Mouse (Mus musculus) heart, postnatal 0 days (tissue): ENCODE measurements at regions not wholly inside any gene's neighbourhood (a gene's known extent, or its start where the extent isn't known, plus 50 kb on each side); places are given as distances from the start of the nearest gene placed in this dataset.

ENCODE experiments used
- ATAC-seq: fragments of 200-750 bp; cut with Nextera tagmentation; 2 replicates; pipeline ENCODE4 v1.8.0; 2017; ENCODE audit warnings: low read depth, moderate number of reproducible peaks, moderate library complexity; ENCODE audit not compliant: insufficient read depth
- DNase-seq: peaks from one replicate; pipeline ENCODE4 v3.0.0-alpha.2; 2016; ENCODE audit warnings: low spot score
- H3K27ac ChIP-seq: fragments of 300-500 bp; sonication (generic); 2 replicates; pipeline ENCODE4 v1.5.1; 2014; ENCODE audit warnings: low read depth, mild to moderate bottlenecking
- H3K27me3 ChIP-seq: fragments of 300-500 bp; sonication (generic); 2 replicates; pipeline ENCODE4 v1.6.1; 2014; ENCODE audit warnings: low read length, mixed read lengths; ENCODE audit not compliant: control insufficient read depth, insufficient read depth
- H3K36me3 ChIP-seq: fragments of 300-500 bp; sonication (generic); replicated peaks from 2 replicates; pipeline ENCODE4 v1.6.1; 2014; ENCODE audit warnings: low read length, mixed read lengths; ENCODE audit not compliant: control insufficient read depth, insufficient read depth
- H3K4me1 ChIP-seq: fragments of 300-500 bp; sonication (generic); 2 replicates; pipeline ENCODE4 v1.6.1; 2014; ENCODE audit warnings: antibody characterized with exemption; ENCODE audit not compliant: control insufficient read depth, insufficient read depth
- H3K4me2 ChIP-seq: fragments of 300-500 bp; sonication (generic); 2 replicates; pipeline ENCODE4 v1.6.1; 2014; ENCODE audit warnings: low read depth, mild to moderate bottlenecking, low read length, moderate library complexity
- H3K4me3 ChIP-seq: fragments of 300-500 bp; sonication (generic); 2 replicates; pipeline ENCODE4 v1.5.1; 2014; ENCODE audit warnings: low read depth, low read length
- H3K9ac ChIP-seq: fragments of 300-500 bp; sonication (generic); replicated peaks from 2 replicates; pipeline ENCODE4 v1.6.1; 2014; ENCODE audit warnings: low read depth, low read length, mixed read lengths
- H3K9me3 ChIP-seq: fragments of 300-500 bp; sonication (generic); replicated peaks from 2 replicates; pipeline ENCODE4 v1.6.1; 2016; ENCODE audit warnings: low read length; ENCODE audit not compliant: control insufficient read depth
- CTCF ChIP-seq: IDR thresholded peaks from 2 replicates; pipeline ENCODE4 v1.5.1; 2016; ENCODE audit warnings: antibody characterized with exemption, control low read depth, low read depth
- EP300 ChIP-seq: IDR thresholded peaks from 2 replicates; pipeline ENCODE4 v1.6.1; 2016; ENCODE audit warnings: antibody characterized with exemption, low read depth
- WGBS: fragments of 180-500 bp; shearing (Covaris S2); extraction: QIAGEN DNeasy Blood & Tissue Kit; methylation state at CpG from one replicate; pipeline ENCODE4 v1.1.7; 2014; 5-methylcytosine and 5-hydroxymethylcytosine counted together

DNA sequence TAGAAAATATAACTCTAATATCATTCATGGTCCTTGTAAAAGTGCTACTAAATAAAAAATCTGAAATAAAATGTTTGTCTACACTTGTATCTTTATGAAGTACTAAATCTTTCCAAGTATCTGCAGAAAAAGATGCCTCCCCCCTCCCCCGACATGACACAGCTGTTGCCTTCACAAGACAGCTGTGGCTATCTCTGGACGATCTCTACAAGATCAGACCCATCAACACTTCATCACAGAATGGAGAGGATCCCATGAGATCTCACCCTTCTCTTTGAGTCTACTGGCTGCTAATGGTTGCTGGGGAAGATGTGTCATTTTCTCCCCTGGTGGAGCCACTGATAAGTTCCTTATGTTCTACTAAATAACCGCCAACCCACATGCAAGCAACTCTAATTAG lies 116.0 kb upstream of the Dab2 start:
- 67% methylated on average over 3 of the region's 3 CpGs for WGBS
- H3K4me1 ChIP-seq = no peaks in the 10 kb centered on the region
- no peaks in the 10 kb centered on the region for H3K36me3 ChIP-seq
- no peak for TF ChIP-seq CTCF
- TF ChIP-seq EP300 = no peak
- no peak overlapping the region for H3K4me3 ChIP-seq
- H3K27me3 ChIP-seq = no peaks in the 10 kb centered on the region
- H3K4me2 ChIP-seq = no peak overlapping the region
- DNase-seq = no peak
- H3K27ac ChIP-seq = no peak overlapping the region
- H3K9ac ChIP-seq = no peak overlapping the region
- H3K9me3 ChIP-seq = no peaks in the 10 kb centered on the region
- ATAC-seq = no peak

DNA sequence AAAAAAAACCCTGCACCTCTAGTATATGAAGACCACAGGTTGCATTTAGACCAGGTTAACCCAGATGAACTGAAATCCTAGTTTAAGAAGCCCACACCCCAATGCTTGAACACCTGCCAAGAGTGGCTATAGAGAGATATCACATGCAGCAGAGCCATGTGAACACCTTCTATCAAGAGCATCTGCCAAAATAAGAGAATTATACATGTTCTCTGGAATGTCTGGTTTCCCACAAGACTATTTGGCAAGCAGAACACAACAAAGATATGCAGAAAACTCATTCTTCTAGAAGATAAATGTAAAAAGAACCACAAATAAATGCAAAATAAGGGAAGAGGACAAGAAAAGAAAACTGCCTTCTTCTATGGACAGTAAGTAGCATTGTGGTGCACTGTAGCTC lies 107.7 kb upstream of the Dab2 start:
- TF ChIP-seq EP300 (no peak), CTCF (no peak)
- DNase-seq (no peak), ATAC-seq (no peak)
- Histone ChIP-seq H3K27ac (no peak overlapping the region), H3K4me2 (no peak overlapping the region), H3K9ac (no peak overlapping the region), H3K36me3 (no peaks in the 10 kb centered on the region), H3K9me3 (no peaks in the 10 kb centered on the region), H3K27me3 (no peaks in the 10 kb centered on the region), H3K4me3 (no peak overlapping the region), H3K4me1 (no peaks in the 10 kb centered on the region)

DNA sequence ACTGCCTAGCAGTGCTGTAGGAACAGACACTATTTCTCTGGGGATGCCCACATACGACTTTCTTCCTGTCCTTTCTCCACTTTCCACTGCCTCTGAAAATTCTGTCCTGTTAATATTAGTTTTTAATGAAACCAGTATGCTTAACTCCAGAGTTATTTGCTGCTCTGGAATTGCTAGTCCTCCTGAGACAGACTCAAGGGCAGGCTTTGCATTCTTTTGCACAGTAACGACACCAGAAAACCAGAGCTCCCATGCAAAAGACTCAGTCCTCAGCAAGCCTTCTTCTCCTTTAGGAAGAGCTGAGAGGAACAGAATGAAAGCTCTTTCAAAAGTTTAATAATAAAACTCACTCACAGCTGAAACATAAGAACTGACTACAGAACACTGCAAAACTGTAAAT lies 92.3 kb upstream of the Dab2 start:
- no peak for DNase-seq
- Histone ChIP-seq H3K27ac (no peak overlapping the region), H3K4me3 (no peak overlapping the region), H3K4me2 (no peak overlapping the region), H3K4me1 (no peaks in the 10 kb centered on the region), H3K9me3 (no peaks in the 10 kb centered on the region), H3K9ac (no peak overlapping the region), H3K36me3 (no peaks in the 10 kb centered on the region), H3K27me3 (no peaks in the 10 kb centered on the region)
- TF ChIP-seq CTCF (no peak), EP300 (no peak)
- no peak for ATAC-seq
- 37% methylated on average over 2 of the region's 2 CpGs for WGBS

DNA sequence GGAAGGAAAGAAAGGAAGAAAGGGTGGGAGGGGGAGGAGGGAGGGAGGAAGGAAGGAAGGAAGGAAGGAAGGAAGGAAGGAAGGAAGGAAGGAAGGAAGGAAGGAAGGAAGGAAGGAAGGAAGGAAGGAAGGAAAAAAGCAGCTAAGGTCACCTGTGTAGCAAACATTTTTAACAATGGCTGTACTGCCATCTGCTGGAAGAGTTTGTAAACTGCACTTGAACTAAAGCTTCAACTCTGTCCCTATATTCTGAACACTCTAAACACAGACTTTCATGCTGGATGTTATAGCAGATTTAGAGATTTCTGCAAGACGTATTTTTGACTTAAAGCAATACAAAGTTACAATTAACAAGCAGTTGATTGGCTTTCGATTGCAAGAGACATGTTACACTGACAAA lies 90.3 kb upstream of the Dab2 start:
- ATAC-seq (no peak), DNase-seq (no peak)
- TF ChIP-seq CTCF = peak; percentile 65
- no peak for TF ChIP-seq EP300
- Histone ChIP-seq H3K4me3 (no peak overlapping the region), H3K9me3 (no peaks in the 10 kb centered on the region), H3K4me2 (no peak overlapping the region), H3K27me3 (no peaks in the 10 kb centered on the region), H3K4me1 (no peaks in the 10 kb centered on the region), H3K27ac (no peak overlapping the region), H3K36me3 (no peaks in the 10 kb centered on the region), H3K9ac (no peak overlapping the region)
- WGBS = 17% methylated on average over 2 of the region's 2 CpGs

DNA sequence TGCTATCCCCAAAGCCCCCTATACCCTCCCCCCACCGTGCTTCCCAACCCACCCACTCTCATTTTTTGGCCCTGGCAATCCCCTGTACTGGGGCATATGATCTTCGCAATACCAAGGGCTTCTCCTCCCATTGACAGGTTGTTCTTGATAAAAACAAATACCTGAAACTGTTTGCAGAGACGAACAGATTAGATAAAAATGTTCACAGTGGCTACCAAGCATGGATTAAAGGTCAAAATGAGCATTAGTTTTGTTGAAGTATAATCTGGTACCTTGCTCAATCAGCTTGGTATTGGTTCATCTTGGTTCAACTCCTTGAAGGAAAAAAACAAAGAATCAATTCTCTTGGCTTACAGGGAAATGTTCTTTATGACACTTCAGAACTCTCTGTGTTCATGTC lies 81.5 kb upstream of the Dab2 start:
- Histone ChIP-seq H3K36me3 (no peaks in the 10 kb centered on the region), H3K9ac (no peak overlapping the region), H3K9me3 (no peaks in the 10 kb centered on the region), H3K4me2 (no peak overlapping the region), H3K27me3 (no peaks in the 10 kb centered on the region), H3K4me3 (no peak overlapping the region), H3K4me1 (no peaks in the 10 kb centered on the region), H3K27ac (no peak overlapping the region)
- TF ChIP-seq CTCF = no peak
- TF ChIP-seq EP300 = no peak
- ATAC-seq (no peak), DNase-seq (no peak)
- 57% methylated on average over 3 of the region's 3 CpGs for WGBS

DNA sequence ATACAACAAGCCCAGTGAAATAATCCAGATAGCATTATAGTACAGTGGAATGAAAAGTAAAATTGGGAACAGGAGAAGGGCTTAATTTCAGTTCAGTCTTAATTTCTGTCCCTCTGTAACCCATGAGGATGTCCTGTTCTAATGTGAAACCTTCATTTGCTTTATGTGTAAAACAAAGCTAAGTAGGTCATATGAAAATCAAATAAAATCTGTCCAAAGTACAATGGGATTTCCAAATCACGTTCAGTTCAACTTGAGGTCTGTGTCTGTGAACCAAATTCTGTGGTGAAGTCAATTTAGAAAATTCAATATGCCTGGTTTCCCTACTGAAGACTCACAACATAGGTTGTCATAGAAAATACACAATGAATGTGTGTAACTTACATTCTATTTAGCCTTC lies 74.4 kb upstream of the Dab2 start:
- WGBS = 68% methylated on average over 1 of the region's 1 CpGs
- Histone ChIP-seq H3K27ac (no peak overlapping the region), H3K9ac (no peak overlapping the region), H3K4me2 (no peak overlapping the region), H3K9me3 (no peaks in the 10 kb centered on the region), H3K4me1 (no peaks in the 10 kb centered on the region), H3K4me3 (no peak overlapping the region), H3K36me3 (no peaks in the 10 kb centered on the region), H3K27me3 (no peaks in the 10 kb centered on the region)
- ATAC-seq = no peak
- TF ChIP-seq EP300 (no peak), CTCF (no peak)
- DNase-seq = no peak
